Mouse (Mus musculus) T-cell, adult 2 months (primary cell): ENCODE results near the gene Arpc5.
A peak's percentile ranks its signal among the peaks of the same experiment; 100 is the strongest.
"Not testable (repeated sequence)": the region's sequence is repeated elsewhere in the genome, so short reads cannot be mapped to it uniquely, and the experiment has no call there.

Experiments used
- DNase-seq: peaks from one replicate; pipeline ENCODE4 v3.0.0; 2022; ENCODE audit warnings: low spot score

The Arpc5 gene

GRCm38 (mm10) chr1:152784620-152785019, 18.3 kb downstream of the Arpc5 start:
- DNase-seq = no peak

GRCm38 (mm10) chr1:152785446-152785845, 19.1 kb downstream of the Arpc5 start:
- not testable (repeated sequence) for DNase-seq

- no peak for DNase-seq
These were observed 20.6 kb downstream of the Arpc5 start for GRCm38 (mm10) chr1:152786953-152787352.

- DNase-seq = no peak
These were observed 21.8 kb downstream of the Arpc5 start for GRCm38 (mm10) chr1:152788121-152788660.

GRCm38 (mm10) chr1:152790254-152790653, 23.9 kb downstream of the Arpc5 start:
- DNase-seq = peak; percentile 22

- DNase-seq = no peak
These were observed 24.5 kb downstream of the Arpc5 start for GRCm38 (mm10) chr1:152790821-152791220.

GRCm38 (mm10) chr1:152791269-152791668, 24.9 kb downstream of the Arpc5 start:
- no peak for DNase-seq

DNA sequence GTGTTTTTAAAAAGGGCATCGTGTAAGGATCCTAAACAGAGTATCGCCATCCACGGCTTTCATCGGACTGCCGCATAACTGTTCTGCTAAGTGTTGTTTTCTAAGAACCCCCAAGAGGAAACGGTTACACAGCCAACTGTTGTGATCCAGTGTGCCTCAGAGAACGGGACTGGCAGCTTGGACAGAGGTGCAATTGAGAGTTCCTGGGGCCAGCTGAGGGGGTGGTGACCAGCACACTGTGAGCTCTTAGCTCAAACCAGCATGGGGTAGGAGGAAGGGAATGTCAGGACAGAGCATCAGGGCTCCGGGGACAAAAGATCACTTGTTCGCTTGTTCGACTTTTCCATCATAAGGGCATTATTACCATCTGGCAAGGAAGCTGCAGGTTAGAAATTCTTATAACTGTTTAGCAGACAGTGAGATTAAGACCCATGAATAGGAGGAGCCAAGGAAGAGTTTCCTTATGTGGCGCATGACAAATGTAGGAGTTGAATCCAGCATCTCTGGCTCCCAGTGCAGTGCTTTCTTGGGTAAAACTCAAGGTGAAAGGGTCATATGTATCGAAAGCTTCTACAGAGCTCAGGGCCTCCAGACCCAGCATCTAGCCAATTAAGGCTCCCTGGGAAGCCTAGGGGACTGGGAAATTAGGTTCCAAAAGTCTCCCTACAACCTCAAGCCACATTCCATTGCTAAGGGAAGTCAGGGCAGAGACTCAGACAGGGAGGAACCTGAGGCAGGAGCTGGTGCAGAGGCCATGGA, 26.6 kb downstream of the Arpc5 start:
- DNase-seq = no peak

- DNase-seq = no peak
These were observed 27.3 kb downstream of the Arpc5 start for GRCm38 (mm10) chr1:152793495-152794130.

- no peak for DNase-seq
These were observed 29.4 kb downstream of the Arpc5 start for GRCm38 (mm10) chr1:152795688-152796255.

DNA sequence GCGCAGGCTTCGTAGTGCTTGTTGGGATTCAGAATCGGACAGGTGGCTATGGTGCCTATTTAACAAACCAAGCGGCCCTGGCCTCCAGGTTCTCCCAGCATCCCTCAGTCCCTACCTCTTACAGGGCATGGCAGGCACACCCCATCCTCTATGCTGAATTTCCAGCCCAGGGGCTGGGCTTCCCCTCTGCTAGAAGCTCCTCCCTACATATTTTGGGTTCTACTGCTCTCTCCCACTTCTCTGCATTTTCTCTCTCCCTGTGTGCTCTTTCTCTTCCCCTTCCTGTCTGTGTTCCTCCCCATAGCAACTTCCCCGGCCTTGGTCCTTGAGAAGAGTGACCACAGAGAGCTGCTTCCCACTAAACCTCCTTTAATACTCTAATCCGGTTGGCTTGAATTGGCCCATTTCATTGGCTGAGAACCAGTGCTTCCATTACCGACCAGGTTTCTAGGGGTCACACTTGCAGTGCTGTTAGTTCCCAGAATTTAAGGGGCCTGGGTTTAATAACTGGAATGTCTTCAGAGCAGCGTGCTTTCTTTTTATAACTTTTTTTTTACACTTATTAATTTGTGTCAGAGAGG, 30.4 kb downstream of the Arpc5 start:
- no peak for DNase-seq

DNA sequence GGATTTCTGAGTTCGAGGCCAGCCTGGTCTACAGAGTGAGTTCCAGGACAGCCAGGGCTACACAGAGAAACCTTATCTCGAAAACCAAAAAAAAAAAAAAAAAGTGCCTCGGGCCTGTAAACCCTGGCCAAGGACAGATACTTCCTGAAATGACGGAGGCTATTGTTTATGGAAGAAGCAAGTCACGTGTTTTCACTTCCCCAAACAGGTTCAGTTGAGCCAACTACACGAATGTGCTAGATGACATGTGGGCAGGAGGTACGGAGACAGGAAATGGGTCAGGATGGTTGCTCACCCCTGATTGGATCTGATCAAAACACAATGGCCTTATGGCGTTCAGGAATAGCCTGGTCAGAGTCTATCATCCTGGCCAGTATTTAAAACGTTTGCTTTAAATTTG, 31.8 kb downstream of the Arpc5 start:
- no peak for DNase-seq

DNA sequence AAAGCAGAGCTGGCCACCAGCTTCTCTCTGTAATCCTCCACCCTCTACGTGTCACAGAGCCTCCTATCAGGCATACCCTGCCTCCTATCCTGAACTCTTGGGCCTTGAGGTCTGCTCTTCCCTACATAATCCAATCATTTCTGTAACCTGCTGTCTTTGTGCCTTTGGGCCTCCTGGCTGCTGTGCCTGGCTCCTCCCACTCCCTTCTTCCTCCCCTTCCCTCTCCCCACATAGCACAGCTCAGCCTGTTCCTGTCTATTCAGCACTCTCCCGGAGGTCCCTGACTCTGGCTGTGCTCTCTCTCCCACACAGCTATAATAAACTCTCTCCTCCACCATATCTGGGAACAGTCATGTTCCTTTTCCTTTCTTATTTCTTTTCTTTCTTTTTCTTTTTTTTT, 33.6 kb downstream of the Arpc5 start, which contains the start of gene Ncf2:
Gene Ncf2 (plus strand): TSS at position 298 of the 400 bp plus-strand sequence.
- no peak for DNase-seq

- DNase-seq = no peak
These were observed 34.4 kb downstream of the Arpc5 start for GRCm38 (mm10) chr1:152800633-152801176.

- DNase-seq = no peak
These were observed 38.6 kb downstream of the Arpc5 start for GRCm38 (mm10) chr1:152804907-152805306.

DNA sequence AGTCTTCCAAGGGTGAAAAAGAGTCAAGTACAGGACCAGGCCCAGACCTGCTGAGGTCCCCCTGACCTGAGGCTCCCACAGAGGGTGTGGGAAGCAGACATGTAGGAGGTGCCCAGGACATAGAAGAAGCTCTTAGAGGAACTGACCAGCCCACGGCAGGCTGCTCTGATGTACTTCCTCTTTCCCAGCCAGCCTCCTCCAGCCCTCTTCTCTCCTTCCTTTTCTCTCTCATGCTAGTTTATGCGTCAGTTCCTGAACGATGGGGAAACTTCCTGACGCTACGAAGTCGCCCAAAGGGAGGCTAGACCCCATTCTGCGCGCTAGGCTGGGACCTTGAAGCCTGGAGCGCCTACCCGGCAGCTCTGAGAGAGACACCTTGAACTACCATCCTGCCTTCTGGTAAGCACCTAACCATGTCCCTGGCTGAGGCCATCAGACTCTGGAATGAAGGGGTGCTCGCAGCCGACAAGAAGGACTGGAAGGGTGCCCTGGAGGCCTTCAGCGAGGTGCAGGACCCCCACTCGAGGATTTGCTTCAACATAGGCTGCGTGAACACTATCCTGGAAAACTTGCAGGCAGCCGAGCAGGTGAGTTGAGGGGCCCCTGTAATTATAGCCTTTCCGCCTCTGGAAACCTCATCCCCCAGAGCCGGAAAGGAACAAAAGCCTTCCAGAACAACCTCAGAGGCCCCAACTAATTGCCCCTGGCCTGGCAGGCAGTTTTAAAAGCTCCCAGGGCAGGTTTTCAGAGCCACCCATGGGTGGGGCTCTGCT, 41.5 kb downstream of the Arpc5 start:
- DNase-seq = no peak

DNA sequence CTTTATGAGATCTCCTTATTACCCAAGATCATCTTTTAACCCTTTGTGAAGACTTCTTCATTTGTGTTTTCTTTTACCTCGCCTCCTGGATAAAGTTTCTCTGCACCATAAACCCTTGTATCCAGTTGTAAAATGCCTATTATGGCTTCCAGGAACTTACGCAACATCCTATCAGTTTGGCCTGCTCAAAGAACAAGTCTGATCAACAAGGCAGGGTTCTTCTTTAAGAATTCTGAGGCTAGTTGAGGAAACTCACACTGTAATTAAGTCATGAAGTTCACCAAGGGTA, 42.0 kb downstream of the Arpc5 start:
- no peak for DNase-seq

GRCm38 (mm10) chr1:152809541-152810252, 43.4 kb downstream of the Arpc5 start:
- DNase-seq = no peak

- DNase-seq = no peak
These were observed 44.4 kb downstream of the Arpc5 start for GRCm38 (mm10) chr1:152810533-152811439.

- DNase-seq = no peak
These were observed 48.9 kb downstream of the Arpc5 start for GRCm38 (mm10) chr1:152815265-152815701.
